ENCODE assay signal across 8 mouse cellular contexts in the genomic region with DNA sequence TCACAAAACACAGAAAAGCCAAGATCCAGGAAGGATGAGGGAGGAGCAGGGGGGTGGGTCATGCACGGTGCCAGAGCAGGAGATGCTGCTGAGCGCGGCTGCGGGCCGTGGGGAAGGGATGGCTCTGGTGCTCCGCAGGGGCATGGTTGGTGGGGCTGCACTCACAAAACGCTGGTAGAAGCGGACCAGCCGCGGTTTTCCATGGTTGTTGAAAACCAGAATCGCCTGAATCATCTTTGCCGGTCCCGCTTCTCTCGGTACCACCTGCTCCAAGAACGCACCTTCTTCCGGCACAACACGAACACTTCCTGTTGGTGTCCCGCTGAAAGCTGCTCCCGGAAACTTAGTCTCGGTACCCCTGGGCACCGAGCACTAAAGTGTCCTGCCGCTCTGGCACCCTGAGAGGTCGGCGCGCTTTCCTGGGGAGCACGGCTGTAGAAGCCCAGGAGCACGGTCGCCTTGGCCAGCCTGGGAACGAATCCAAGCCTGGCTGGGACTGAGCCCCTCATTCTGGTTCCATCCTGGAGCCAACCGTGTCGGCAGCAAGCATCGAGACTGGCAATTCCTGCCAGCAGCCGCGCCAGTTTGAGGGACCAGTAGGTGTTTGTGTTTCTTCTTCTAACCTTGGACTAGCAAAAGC. TPM values are rescaled to one million over a fixed set of nuclear protein-coding genes. Genes with fewer than 3 reads are reported as not detected.
DNase-seq lines count a peak whose midpoint lies in the region; ATAC-seq lines count a peak whose summit lies in the region.

TSS of gene Ap3s2 (minus strand) at position 306 of the 640 bp plus-strand sequence.

- peak; percentile 99 for ATAC-seq in megakaryocyte progenitor cell, adult 5-6 weeks (replicated peaks; ENCODE audit: poor library complexity)

- DNase-seq in adipocyte (ENCODE audit: low spot score): peak; percentile 88
- DNase-seq in embryo, embryonic 10 days (ENCODE audit: low spot score): peak; percentile 95
- peak; percentile 86 for DNase-seq in gastrocnemius, postnatal 10 days
- peak; percentile 93 for DNase-seq in induced T-regulatory cell, adult 2 months (ENCODE audit: low read depth)
- peak; percentile 73 to 93 for DNase-seq in left cerebral cortex, adult 9 months (ENCODE audit: low spot score in 2 of 2)
- DNase-seq in right cerebral cortex, postnatal 14 days: peak; percentile 83
- DNase-seq in urinary bladder, postnatal 36 days (ENCODE audit: low spot score in 2 of 2): peak; percentile 86 to 88

RNA-seq across cellular contexts. Expression of gene Ap3s2, which starts in this region (rescaled TPM):
- total RNA-seq in gastrocnemius, postnatal 10 days (2021): 10 to 100 TPM; 20.6 to 21.9 TPM
- 15.7 and 25.3 TPM in 2 replicates for total RNA-seq in megakaryocyte progenitor cell, adult 5-6 weeks (2015)
- total RNA-seq in megakaryocyte progenitor cell, adult 5-6 weeks (2017): 6.9 and 8.2 TPM in 2 replicates

Comparison
In these comparisons a context has a peak if more than half of its experiments do, and no peak if none do; other contexts are left out.
1. Peak in every context shown above with its lines: DNase-seq and ATAC-seq.